Mouse (Mus musculus) embryo, embryonic 10.5 days (tissue): Measurements from ENCODE around the gene Abhd17b.
A peak's percentile ranks its signal among the peaks of the same experiment; 100 is the strongest.
"Not testable (repeated sequence)": the region's sequence is repeated elsewhere in the genome, so short reads cannot be mapped to it uniquely, and the experiment has no call there.

Experiments
- DNase-seq: peaks from one replicate; pipeline ENCODE4 v3.0.0-alpha.2; 2015; ENCODE audit warnings: low spot score

Abhd17b gene

GRCm38 (mm10) chr19:21653172-21653981 lies at the start of gene Abhd17b:
Gene Abhd17b (plus strand): TSS chr19:21653185.
- peak; percentile 51 for DNase-seq

GRCm38 (mm10) chr19:21603836-21604235 lies 49.1 kb upstream of the Abhd17b start:
- peak; percentile 4 for DNase-seq

DNA sequence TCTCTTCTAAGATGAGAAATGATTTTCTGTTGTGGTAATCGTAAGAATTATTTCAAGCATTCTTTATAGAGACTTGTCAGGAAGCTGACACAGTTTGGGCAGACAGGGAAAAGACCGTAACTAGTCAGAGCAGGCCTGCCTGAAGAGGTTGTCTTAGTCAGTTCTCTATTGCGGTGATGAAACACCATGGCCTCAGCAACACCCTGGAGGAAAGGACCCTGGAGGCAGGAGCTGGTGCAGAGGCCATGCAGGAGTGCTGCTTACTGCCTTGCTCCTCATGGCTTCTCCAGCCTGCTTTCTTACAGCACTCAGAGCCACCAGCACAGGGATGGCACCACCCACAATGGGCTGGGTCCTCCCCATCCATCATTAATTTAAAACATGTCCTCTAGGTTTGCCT lies 47.7 kb upstream of the Abhd17b start:
- no peak for DNase-seq

DNA sequence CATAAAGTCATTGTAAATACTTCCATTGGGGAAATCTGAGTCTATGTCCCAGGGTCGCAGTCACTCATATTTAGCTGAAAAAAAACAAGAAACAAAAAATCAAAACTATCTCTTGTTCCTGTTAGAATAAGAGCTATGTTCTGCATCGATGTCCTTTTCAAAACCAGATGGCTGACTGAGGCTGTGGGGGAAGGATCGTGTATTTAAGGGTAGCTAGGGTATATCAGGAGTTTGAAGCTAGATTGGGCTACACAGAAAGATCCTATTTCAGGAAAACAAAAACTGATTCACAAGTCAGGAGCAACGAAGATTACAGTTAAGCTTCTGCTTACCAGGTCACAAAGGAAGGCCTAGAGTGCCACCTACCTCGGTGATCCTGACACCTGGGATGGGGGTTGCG lies 42.7 kb upstream of the Abhd17b start:
- no peak for DNase-seq

- DNase-seq = no peak
Observed at GRCm38 (mm10) chr19:21611297-21611696, 41.7 kb upstream of the Abhd17b start.

DNA sequence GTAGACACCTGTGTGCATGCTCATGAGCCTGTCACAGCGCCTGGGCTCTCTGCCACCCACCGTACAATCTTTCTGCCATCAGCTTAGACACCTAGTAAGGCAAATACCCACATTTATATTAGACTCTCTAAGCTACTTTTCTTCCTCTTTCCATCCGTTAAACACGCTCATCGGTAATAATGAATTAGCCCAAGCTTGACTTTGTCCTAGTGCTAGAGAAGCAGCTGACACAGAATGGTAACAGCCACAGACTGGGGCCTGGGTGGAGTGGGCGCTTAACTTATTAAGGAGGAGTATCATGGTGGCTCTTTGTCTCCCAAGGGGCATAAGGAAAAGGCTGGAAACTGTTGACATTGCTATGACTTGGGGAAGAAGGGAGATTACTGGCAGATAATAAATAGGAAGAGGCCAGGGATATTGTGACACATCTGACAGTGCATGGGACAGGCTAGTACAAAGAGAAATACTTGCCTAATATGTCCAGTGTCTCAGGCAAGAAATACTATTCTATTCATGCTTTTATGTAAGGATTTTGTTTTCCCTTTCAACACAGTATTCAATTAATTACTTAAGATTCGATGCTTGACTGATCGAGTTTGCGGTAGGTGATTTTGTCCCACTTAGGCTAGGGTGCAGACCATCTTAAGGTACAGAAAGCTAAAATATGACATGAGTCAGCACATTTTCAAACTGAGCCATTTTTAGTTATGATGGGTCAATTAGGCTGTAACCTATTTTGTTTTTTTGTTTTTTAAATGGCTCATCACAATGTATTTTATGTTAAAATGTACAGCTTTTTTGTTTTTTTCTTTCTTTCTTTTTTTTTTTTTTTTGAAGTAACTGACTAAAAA lies 41.0 kb upstream of the Abhd17b start:
- no peak for DNase-seq

- DNase-seq = no peak
Observed at GRCm38 (mm10) chr19:21615801-21616200, 37.2 kb upstream of the Abhd17b start.

DNA sequence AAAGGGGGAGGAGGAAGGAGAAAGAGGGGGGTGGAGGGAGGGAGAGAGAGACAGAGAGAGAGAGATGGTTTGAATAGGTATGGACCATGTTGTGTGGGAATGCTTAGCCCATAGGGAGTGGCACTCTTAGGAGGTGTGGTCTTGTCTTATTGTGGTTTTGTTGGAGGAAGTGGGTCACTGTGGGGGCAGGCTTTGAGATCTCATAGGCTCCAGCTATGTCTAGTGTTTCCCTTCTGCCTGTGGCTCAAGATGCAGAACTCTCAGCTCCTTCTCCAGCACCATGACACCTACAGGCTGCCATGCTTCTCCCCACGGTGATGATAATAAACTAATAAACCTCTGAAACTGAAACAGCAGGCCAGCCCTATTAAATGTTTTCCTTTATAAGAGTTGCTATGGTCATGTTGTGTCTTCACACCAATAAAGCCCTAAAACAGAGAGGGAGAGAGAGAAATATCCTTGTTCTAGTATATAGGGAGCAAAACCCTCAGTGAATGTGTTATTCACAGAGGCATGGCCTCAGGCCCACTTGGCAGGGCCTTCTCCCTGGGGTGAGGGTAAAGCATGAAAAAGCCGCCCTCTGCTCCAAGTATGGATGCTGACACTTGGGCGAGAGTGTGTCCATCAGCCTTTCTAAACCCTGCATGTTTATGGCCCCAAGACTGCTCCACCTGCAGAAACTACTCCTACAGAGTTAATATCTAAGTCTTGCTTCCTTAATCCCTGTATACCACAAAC lies 29.4 kb upstream of the Abhd17b start:
- DNase-seq = no peak

GRCm38 (mm10) chr19:21624148-21624535 lies 28.8 kb upstream of the Abhd17b start:
- DNase-seq = no peak

DNA sequence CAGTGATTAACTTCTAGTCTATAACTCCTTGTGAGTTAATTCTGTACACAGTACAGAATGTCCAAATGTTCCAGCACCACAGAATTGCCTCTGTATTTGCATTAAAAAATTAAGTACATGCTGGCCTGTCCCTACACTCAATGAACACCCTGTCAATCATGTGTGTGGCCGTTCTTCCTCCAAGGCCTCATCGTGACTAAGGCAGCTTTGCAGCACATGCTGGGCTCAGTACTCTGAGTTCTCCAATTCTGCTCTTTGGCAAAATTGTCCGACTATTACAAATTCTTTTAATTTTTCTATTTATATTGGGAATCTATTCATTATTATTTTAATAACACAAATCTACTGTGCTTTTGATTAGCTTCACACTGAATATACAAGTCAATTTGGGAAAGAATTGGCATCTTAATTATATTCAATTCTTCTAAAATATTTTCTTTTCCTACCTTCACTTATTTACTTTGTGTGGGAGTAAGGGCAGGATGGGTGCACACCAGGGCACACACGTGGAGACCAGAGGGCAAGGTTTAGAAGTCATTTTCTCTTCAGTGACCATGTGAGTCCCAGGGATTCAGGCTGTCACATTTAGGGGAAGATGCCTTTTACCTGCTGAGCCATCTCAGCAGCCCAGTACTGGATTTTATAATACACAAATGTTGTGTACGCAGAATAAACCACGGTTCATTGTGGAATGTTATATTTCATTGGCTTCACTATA lies 26.6 kb upstream of the Abhd17b start:
- no peak for DNase-seq

- not testable (repeated sequence) for DNase-seq
Observed at GRCm38 (mm10) chr19:21628440-21628839, 24.5 kb upstream of the Abhd17b start.

DNA sequence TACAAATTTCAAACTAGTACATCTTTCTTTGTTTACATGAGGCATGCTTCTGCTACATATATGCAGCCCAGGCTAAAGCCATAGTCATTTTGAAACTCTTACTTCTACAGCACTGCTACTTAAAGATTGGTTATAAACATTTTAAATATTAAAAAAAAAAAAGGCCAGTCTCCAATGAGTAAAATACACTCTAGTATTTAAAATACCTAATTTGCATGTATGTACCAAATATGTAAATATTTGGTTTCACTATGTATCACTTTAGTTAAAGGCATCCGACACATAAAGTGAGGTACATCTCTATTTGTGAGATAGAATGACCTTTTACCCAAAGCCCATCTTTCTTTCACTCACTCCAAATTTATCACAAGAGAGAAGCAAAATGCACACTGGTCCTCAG lies 24.0 kb upstream of the Abhd17b start:
- DNase-seq = no peak

GRCm38 (mm10) chr19:21629501-21629900 lies 23.5 kb upstream of the Abhd17b start:
- no peak for DNase-seq

DNA sequence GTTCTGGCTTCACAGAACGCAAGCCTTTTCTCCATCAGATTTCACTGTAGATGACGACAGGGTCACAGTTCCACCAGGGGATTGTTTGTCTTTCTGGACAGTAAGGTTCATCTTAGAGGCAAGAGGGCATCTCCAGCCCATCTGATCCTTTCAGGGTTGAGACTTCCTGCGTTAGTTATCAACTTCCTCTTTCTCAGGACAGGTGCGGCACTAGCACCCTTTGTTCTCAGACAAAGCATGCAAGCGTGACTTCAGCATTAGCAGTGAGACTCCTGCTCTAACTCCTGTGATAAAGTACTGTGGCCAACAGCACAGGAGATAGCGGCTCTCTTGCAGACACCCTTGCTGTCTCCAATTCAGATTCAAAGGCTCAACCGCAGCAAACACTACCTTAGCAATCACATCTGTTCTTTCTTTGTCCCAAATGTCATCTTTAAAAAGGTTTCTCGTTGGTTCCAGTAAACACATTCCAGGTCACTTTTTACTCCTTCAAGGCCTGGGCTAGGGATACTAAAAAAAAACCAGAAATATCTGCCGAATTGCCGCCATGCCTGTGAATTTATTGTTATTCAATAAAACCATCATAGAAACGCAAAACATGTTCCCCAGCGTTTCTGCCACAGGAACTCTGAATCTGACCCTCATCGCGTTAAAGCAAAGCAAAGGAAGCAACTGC lies 22.2 kb upstream of the Abhd17b start:
- no peak for DNase-seq

DNA sequence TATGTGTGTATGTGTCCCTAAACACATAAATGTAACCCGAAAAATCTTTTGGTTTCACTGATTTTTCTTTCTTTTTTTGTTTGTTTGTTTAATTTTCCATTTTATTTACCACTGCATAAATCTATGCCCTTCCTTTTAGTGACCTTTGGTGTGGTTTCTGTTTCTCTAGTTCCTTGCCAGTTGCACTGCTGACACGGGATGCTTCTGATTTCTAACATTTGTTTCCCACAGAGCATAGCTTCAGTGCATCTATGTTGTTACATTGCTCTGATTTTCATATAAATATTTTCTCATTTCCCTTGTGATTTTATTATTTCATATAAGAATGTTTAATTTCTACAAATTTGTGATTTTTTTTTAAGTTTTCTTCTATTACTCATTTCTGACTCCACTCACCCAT lies 17.6 kb upstream of the Abhd17b start:
- DNase-seq = no peak

DNA sequence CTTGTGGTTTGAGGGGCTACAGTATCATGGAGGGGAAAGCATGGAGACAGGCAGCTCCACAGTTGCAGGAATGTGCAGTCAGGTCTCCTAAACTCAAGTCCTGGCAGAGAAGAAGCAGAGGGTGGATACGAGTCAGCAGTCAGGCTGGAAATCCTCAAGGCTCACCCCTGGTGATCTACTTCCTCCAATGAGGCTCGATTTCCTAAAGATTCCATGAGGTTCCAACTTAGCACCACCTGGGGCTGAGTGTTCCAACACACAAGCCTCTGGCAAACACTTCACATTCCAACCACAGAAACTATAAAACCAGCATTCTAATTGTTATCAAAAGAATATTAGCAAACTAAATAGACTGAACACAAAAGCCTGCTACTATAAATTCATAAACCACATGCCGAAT lies 16.1 kb upstream of the Abhd17b start:
- DNase-seq = no peak

- no peak for DNase-seq
Observed at GRCm38 (mm10) chr19:21637672-21638071, 15.3 kb upstream of the Abhd17b start.

- no peak for DNase-seq
Observed at GRCm38 (mm10) chr19:21643935-21644334, 9.1 kb upstream of the Abhd17b start.

DNA sequence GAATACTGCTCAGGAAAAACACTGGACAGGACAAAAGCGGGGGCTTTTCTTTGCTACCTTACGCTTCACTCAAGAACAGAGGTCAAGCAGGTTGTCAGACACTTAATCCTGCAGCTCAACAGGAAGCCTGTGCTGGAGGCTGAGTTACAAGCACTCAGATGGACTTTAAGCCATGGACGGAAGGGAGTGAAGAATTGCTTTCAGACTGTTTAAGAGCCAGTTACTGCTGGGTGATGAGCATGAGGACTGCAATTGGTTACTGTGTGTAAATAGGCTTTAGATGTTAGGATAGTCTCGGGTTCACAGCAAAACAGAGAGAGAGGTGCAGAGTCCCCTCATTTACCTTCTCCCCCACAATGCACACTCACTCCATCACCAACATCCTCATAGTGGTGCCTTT lies 7.7 kb upstream of the Abhd17b start:
- peak; percentile 8 for DNase-seq

GRCm38 (mm10) chr19:21646142-21646541 lies 6.8 kb upstream of the Abhd17b start:
- no peak for DNase-seq

DNA sequence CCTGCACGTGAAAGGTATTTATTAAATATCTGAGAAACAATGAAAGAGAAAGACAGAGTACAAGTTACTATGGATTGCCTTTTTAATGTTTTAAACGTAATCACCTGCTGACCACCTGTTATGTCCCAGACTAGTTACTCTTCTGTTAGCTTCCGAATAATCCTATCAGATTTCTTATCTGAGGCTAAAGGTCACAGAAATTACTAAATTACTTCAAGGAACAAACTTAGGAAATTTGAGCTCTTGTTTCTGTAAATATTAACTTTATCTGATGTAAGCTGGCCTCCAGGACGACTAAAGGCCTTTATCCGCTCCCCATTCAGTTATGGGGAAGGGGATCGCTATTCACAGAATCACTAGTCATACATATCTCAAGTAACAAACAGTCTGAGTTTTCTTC lies 1.3 kb upstream of the Abhd17b start:
- DNase-seq = no peak
